Mouse (Mus musculus): ENCODE data around the gene Hnrnpdl.
A peak's percentile ranks its signal among the peaks of the same experiment; 100 is the strongest.

Hnrnpdl gene

GRCm38 (mm10) chr5:100039602-100040142 is at the start of gene Hnrnpdl, which contains the start of gene Enoph1:
Gene Hnrnpdl, minus strand, starts transcription at chr5:100039664.
Gene Enoph1, plus strand, starts transcription at chr5:100039985.
- DNase-seq: peak; percentile 93 to 96

- peak; percentile 8 to 38 for DNase-seq
Observed at GRCm38 (mm10) chr5:100085097-100085496, 45.6 kb upstream of the Hnrnpdl start.

DNA sequence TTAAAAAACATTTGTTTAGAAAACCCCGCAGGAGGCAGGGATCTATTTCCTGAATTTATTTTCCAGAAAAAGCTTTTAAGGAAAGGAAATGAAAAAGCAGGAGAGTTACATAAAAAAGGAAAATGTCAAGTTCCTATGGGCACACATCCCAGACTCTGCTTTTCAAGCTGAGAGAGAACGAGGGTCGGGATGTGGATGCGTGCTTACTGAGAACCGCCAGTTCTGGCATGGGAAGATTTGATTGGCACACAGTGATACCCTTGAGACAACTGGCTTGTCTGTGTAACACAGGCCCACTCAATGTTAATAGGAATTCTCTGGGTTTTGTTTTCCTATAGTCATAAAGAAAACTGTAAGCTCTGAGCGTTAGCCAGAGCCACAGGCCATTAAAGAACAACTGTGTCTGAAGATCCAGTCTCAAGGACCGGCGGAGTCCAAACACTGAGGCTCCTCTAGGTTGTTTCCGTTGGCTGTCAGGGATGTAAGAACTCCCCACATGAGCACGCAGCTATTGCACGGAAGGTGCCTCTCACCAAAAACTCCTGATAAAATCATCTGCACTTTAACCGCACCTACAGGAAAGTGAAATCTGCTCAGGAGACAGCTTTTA is 44.6 kb upstream of the Hnrnpdl start:
- DNase-seq: no peak

DNA sequence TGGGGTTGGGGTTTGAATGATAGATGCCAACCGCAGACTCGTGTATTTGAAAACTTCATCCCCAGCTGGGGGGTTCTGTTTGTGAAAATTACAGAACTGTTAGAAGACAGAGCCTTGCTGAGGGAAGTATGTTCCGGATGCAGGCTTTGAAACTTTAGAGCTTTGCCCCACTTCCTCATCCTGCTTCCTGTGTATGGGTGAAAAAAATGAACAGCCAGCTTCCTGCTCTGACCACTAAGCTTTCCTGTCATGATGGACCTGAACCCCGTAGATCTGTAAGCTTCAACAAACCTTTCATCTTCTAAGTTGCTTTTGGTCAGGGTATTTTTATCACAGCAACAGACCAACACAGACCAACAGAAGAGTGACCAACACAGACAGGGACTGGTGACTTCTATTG is 42.5 kb upstream of the Hnrnpdl start:
- DNase-seq: no peak

DNA sequence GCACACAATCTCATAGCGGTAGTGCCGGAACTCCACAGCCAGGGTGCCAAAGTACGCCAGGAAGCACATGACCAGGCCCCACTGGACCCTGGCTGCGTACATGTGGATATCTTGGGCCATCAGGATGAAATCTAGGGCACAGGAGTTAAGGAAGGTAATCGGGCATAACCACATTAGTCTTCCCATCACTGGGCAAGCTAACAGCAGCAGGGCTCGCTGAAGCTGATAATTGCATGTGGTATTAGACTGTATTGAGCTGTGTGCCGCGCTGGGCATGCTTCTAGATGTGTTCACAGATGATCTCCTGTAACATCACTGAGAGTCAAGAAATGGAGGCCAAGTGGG is 40.4 kb upstream of the Hnrnpdl start:
- peak; percentile 11 for DNase-seq

DNA sequence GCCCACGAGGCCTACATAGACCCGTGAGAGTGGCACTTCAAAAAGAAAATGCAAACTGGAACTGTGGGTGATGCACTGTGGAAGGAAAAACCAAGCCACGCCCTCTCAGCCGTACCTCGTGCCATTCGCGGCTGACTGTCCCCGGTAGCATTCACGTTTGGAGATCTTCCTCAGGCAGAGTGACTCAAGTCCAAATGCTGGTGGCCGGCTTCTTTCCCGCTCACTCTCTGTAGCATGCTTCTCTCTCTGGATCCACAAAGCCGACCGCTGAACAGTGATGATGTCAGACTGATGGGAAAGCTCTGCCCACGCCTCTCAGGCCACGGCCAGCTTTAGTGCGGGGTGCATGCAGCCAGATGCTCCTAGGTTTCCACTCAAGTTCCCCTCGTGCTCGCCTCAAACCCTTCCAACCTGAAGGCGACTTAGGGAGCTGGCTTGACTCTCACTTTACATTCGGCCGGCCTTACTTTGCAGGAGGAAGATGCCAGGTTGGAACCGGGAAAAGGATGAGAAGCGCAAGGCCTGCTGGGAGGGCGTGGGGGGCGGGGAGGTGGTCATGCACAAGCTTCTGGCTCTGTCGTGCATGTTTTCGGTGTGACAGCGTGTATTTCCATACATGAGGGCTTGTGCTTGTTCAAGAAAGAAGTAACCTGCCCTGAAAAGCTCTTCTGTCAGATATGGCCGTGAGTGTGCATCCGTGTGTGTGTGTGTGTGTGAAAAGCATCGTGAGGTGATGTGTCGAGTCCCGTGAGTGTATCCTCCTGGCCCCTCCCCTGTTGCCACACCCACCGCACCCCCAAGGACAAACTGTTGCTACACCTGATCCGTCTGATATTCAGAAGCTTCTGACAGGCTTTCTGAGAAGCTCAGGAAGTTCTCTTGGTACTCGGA is 39.8 kb upstream of the Hnrnpdl start:
- peak; percentile 4 to 10 for DNase-seq

GRCm38 (mm10) chr5:100074571-100074970 is 35.1 kb upstream of the Hnrnpdl start:
- peak in 1 of 2 experiments; percentile 20 for DNase-seq

- DNase-seq: no peak
Observed at GRCm38 (mm10) chr5:100072557-100072956, 33.1 kb upstream of the Hnrnpdl start.

GRCm38 (mm10) chr5:100071541-100071940 is 32.1 kb upstream of the Hnrnpdl start:
- DNase-seq: peak in 1 of 2 experiments; percentile 31

- peak; percentile 74 to 89 for DNase-seq
Observed at GRCm38 (mm10) chr5:100070255-100070654, 30.8 kb upstream of the Hnrnpdl start.

GRCm38 (mm10) chr5:100069526-100069925 is 30.1 kb upstream of the Hnrnpdl start:
- DNase-seq: no peak

DNA sequence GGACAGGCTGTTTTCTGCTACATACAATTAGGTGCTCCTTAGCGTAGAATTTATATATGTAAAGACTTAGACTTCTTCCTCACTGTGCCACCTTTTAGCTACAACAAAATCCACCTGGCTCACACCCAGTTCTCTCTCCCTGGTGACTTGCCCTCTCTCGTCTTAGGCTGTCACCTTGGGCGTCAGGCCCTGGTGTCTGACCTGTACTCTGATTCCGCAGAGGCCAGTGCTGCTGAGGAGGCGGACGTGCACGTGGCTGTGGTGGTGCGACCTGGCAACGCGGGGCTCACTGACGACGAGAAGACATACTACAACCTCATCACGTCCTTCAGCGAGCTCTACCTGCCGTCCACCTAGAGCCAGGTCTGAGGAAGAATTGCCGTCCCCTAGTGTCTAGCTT is 28.1 kb upstream of the Hnrnpdl start:
- DNase-seq: no peak

DNA sequence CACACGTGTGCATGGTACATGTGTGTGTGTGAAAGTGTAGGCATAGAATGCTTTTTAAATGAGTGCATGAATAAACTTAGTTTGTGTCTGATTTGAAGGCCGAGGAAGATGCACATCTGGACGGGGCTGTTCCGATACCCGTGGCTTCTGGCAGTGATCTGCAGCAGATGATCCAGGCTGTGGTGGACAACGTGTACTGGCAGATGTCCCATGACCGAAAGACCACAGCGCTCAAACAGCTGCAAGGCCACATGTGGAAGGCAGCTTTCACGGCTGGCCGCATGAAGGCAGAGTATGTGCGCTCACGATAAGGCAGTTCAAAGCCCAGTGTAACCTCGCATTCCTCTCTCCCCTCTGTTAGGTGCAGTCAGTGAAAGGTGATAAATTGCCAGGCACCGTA is 21.4 kb upstream of the Hnrnpdl start:
- no peak for DNase-seq

DNA sequence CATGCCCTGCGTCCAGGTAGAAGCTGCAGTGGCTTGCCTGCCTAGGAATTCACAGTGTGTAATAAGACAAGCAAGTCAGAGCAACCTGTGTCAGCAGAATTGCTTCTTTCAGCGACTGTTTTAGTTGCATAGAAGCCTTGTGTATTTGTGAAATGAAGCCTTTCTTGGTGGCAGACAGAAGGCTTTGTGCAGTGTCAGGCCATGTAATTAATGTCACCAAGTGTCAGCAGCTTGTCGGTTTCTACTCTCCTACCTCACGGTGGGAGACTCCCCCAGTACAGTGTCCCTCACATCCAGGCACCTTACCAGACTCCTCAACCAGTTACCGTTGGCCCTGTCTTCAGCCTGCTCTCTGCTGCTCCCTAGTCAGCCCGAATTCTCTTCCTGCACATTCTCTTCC is 19.9 kb upstream of the Hnrnpdl start:
- no peak for DNase-seq

- no peak for DNase-seq
Observed at GRCm38 (mm10) chr5:100058729-100059128, 19.3 kb upstream of the Hnrnpdl start.

- no peak for DNase-seq
Observed at GRCm38 (mm10) chr5:100057461-100058209, 18.2 kb upstream of the Hnrnpdl start.

- DNase-seq: peak in 1 of 2 experiments; percentile 53
Observed at GRCm38 (mm10) chr5:100055866-100056369, 16.5 kb upstream of the Hnrnpdl start.

DNA sequence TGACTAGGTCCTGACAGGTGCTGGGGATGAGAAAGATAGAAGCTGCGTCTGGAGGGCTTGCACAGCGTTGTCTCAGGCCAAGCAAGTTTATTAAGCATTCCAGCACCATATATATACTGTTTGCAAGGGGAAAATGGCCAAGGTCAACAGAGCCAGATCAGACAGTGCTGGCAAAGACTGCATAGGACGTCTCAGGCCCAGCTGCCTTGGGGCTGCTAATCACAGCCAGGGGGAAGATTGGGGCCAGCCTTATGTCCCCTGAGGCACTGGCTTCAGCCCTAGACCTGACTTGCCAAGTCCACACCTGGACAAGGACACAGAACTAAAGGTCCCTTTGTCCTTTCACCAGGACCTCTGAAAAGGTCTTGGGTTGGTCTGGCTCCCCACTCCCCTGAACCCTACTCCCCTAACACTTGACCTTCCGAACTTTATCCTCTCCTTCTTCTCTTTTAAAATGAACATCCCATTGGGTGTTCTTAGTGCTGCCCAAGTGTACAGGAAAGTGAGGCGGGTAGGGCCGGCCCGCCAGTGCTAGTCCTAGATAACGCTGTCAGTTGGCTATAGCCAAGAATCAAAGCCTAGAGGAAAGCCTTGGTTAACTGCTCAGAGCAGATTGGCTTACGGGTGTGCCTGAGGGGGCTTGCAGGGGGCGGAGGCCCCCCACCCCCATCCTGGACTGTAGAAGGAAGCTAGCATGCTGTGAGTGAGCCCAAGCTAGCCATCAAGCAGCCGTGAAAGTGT is 15.5 kb upstream of the Hnrnpdl start:
- DNase-seq: no peak

- no peak for DNase-seq
Observed at GRCm38 (mm10) chr5:100052728-100053127, 13.3 kb upstream of the Hnrnpdl start.

- no peak for DNase-seq
Observed at GRCm38 (mm10) chr5:100049904-100050303, 10.4 kb upstream of the Hnrnpdl start.

DNA sequence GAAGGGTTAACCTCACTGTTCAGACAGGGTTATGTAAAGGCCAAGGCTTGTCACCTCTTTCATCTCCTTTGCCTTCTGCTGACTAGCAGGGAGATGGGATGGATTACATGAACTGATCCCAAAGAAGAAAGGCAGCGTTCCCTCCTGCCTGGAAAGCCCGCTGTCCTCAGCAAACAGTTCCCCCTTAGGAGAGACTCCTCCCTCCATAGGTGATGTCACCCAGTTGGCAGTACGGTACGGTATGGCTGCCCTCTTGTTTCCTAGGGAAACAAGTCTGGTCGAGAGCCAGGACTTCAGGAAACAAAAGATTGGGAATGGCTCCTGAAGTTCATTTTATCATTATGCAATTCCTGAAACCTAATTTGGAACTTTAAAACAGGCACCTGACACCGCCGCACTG is 8.4 kb upstream of the Hnrnpdl start:
- DNase-seq: peak in 1 of 2 experiments; percentile 24

DNA sequence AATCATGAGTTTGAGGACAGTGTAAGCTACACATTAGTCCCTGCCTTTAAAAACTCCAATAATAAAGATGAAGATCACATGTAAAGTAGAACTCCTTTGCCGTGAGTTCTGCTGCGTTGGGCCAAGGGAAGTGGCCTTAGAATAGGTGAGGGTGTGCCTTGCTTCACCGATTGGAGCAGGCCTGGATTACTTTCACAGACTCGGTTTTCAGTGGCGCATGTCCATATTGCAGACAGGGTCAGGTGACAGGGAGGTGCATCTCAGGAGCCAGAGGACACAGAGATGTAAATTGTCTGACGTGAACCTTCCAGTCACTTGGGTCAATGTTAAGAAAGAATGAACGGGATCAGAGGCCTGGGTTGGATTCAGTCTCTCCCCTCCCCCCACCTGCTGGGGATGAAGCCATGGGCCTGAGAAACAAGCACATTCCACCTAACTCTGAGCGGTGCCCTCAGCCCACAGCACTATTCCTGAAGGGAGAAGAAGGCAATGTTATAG is 7.7 kb upstream of the Hnrnpdl start:
- no peak for DNase-seq

All from kidney, postnatal 36 days (tissue).